Mouse (Mus musculus) C2C12 (cell line): Measurements from ENCODE around the gene Col4a3.

Experiments used
- CTCF ChIP-seq: IDR thresholded peaks from one replicate; pipeline ENCODE4 v1.5.1; 2011; ENCODE audit not compliant: control insufficient read depth, insufficient read depth, insufficient read length
- MAX ChIP-seq: IDR thresholded peaks from one replicate; pipeline ENCODE4 v1.6.1; 2011; ENCODE audit warnings: mild to moderate bottlenecking, control low read depth
- MYOD1 ChIP-seq: IDR thresholded peaks from one replicate; pipeline ENCODE4 v1.6.1; 2011; ENCODE audit warnings: low read depth; ENCODE audit not compliant: control insufficient read depth, insufficient read length
- MYOG ChIP-seq: IDR thresholded peaks from one replicate; pipeline ENCODE4 v1.6.1; 2011; ENCODE audit not compliant: control insufficient read depth, insufficient read length; ENCODE audit errors: extremely low read depth
- USF1 ChIP-seq: IDR thresholded peaks from one replicate; pipeline ENCODE4 v1.6.1; 2011; ENCODE audit warnings: low read depth, mild to moderate bottlenecking, control low read depth, moderate library complexity

GRCm38 (mm10) chr1:82537848-82538247, 48.9 kb upstream of the Col4a3 start:
- no peak for TF ChIP-seq MAX
- no peak for TF ChIP-seq CTCF
- TF ChIP-seq MYOG = no peak
- no peak for TF ChIP-seq USF1
- no peak for TF ChIP-seq MYOD1
